ENCODE assay signal across 22 mouse cellular contexts in the genomic region with DNA sequence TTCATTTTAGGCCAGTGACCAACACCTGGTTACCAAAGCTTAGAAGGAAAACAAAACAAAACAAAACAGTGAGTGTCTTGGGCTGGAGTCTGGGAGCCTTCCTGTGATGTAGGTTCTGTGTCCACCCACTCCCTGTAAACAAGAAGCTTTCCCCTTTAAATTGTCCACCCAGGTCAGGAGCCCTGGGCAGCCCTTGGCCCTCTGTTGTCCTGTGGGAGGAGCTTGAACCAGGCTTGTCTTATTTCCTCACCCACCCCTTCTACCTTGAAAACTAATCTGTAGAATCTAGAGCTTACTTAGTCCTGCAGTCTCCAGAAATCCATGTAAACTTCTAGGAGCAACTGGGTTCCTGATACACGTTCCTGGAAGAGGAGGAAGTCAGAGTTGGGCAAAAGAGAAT. TPM values are rescaled to one million over a fixed set of nuclear protein-coding genes. Genes with fewer than 3 reads are reported as not detected.
DNase-seq lines count a peak whose midpoint lies in the region; ATAC-seq and TF ChIP-seq lines count a peak whose summit lies in the region.
"Had no signal": no experiment of that assay in that cellular context is flagged by ENCODE, and none has a peak within 500 bp of the region (broad histone marks: within the 10 kb centered on the region; RNA-seq: fewer than 3 reads in every experiment).

No protein-coding gene starts in this region.

- peaks cover 86% of the 10 kb centered on the region for H3K27me3 ChIP-seq in forebrain, embryonic 14.5 days (replicated peaks; ENCODE audit: control insufficient read depth, insufficient read depth, low read length)
- peaks cover 98% of the 10 kb centered on the region for H3K27me3 ChIP-seq in forebrain, embryonic 12.5 days
- H3K27me3 ChIP-seq in forebrain, postnatal 0 days (ENCODE audit: insufficient read depth, low read length), result peaks cover 31% of the 10 kb centered on the region

- peaks cover 32% of the 10 kb centered on the region for H3K4me1 ChIP-seq in forebrain, embryonic 14.5 days (ENCODE audit: control insufficient read depth, insufficient read depth, low read length)
- H3K4me1 ChIP-seq in forebrain, embryonic 12.5 days, result peaks cover 12% of the 10 kb centered on the region
- H3K4me1 ChIP-seq in forebrain, postnatal 0 days (ENCODE audit: insufficient read depth), result peaks cover 26% of the 10 kb centered on the region; the same call in 1 of the 2 replicates

- DNase-seq in cerebellum, adult 9-10 months, result peak; percentile 65
- DNase-seq in forebrain, embryonic 14.5 days (ENCODE audit: low spot score), result no peak
- DNase-seq in brain, adult 2 months (ENCODE audit: low read depth, low spot score), result peak; percentile 55
- DNase-seq in forebrain, postnatal 0 days, result no peak
- DNase-seq: adrenal gland, adult 2 months; adrenal gland, postnatal 25 days; gastrocnemius, postnatal 36 days; heart, adult 18-20 months; heart, postnatal 10 days; heart, postnatal 4 days; kidney, adult 8-10 months had no signal

- no peak for TF ChIP-seq CTCF in forebrain, postnatal 0 days (IDR thresholded peaks at IDR 0.05; ENCODE audit: low read depth)

- peak overlapping the region; percentile 95; the same call in 1 of the 2 replicates for H3K27ac ChIP-seq in forebrain, embryonic 14.5 days (ENCODE audit: low read depth, low read length)
- H3K27ac ChIP-seq in forebrain, embryonic 12.5 days, result no peak overlapping the region
- 0 out of 2 replicates have a peak overlapping the region, but pooled peaks have one; percentile 9 for H3K27ac ChIP-seq in forebrain, postnatal 0 days (ENCODE audit: low read depth, low read length)
- H3K27ac ChIP-seq: embryonic facial prominence, embryonic 12.5 days; heart, embryonic 10.5 days; hindbrain, embryonic 12.5 days had no signal

- no peak for ATAC-seq in cerebellum, adult (ENCODE audit: insufficient number of reproducible peaks, low FRiP score, low TSS enrichment)
- no peak for ATAC-seq in forebrain, embryonic 14.5 days
- ATAC-seq in forebrain, embryonic 12.5 days (ENCODE audit: low FRiP score), result no peak
- ATAC-seq in forebrain, postnatal 0 days, result no peak
- ATAC-seq: hindbrain, embryonic 16.5 days; inflammation-experienced regulatory T-cells, adult 6 months; intestine, postnatal 0 days had no signal

- H3K4me2 ChIP-seq in forebrain, embryonic 14.5 days (ENCODE audit: low read length), result no peak overlapping the region
- no peak overlapping the region for H3K4me2 ChIP-seq in forebrain, embryonic 12.5 days
- H3K4me2 ChIP-seq in forebrain, postnatal 0 days (ENCODE audit: low read depth), result 0 out of 2 replicates have a peak overlapping the region, but pooled peaks have one; percentile 49
- H3K4me2 ChIP-seq: embryonic facial prominence, embryonic 12.5 days; hindbrain, embryonic 12.5 days had no signal

- WGBS in forebrain, embryonic 14.5 days, result 0% methylated on average over 1 of the region's 1 CpGs
- WGBS in forebrain, embryonic 12.5 days, result 0% methylated on average over 1 of the region's 1 CpGs
- WGBS in forebrain, postnatal 0 days, result 0% methylated on average over 1 of the region's 1 CpGs

- H3K36me3 ChIP-seq in forebrain, embryonic 14.5 days (ENCODE audit: control insufficient read depth, insufficient read depth, low read length), result 0 out of 2 replicates have a peak, but pooled peaks cover 11% of the 10 kb centered on the region
- H3K36me3 ChIP-seq in forebrain, embryonic 12.5 days (replicated peaks), result no peaks in the 10 kb centered on the region
- 0 out of 2 replicates have a peak, but pooled peaks cover under 1% of the 10 kb centered on the region for H3K36me3 ChIP-seq in forebrain, postnatal 0 days (ENCODE audit: insufficient read depth)
- H3K36me3 ChIP-seq: embryonic facial prominence, embryonic 12.5 days; heart, embryonic 10.5 days; hindbrain, embryonic 12.5 days had no signal

- H3K4me3 ChIP-seq in forebrain, embryonic 14.5 days (ENCODE audit: low read depth, low read length), result no peak overlapping the region
- H3K4me3 ChIP-seq in forebrain, embryonic 12.5 days (replicated peaks), result no peak overlapping the region
- no peak overlapping the region for H3K4me3 ChIP-seq in forebrain, postnatal 0 days (ENCODE audit: low read depth, low read length)
- H3K4me3 ChIP-seq: embryonic facial prominence, embryonic 12.5 days; heart, embryonic 10.5 days; hindbrain, embryonic 12.5 days had no signal

- no peak overlapping the region for H3K9ac ChIP-seq in forebrain, embryonic 14.5 days (ENCODE audit: low read length)
- H3K9ac ChIP-seq in forebrain, embryonic 12.5 days, result no peak overlapping the region
- no peak overlapping the region for H3K9ac ChIP-seq in forebrain, postnatal 0 days
- H3K9ac ChIP-seq: embryonic facial prominence, embryonic 12.5 days; hindbrain, embryonic 12.5 days had no signal

- H3K9me3 ChIP-seq in forebrain, embryonic 14.5 days (replicated peaks; ENCODE audit: control insufficient read depth, low read length), result no peaks in the 10 kb centered on the region
- H3K9me3 ChIP-seq in forebrain, embryonic 12.5 days, result no peaks in the 10 kb centered on the region
- no peaks in the 10 kb centered on the region for H3K9me3 ChIP-seq in forebrain, postnatal 0 days (ENCODE audit: low read length)
- H3K9me3 ChIP-seq: embryonic facial prominence, embryonic 12.5 days; heart, embryonic 10.5 days; hindbrain, embryonic 12.5 days had no signal

RNA-seq across cellular contexts. Expression of a gene that starts 7.3 kb away (rescaled TPM):
- polyA plus RNA-seq in forebrain, embryonic 14.5 days (2014; fragmentation: Nextera tagmentation; extraction: Ambion mirVana), result 64.1 and 90.9 TPM in 2 replicates
- 19.9 and 20.5 TPM in 2 replicates for polyA plus RNA-seq in forebrain, embryonic 12.5 days (2016; fragmentation: Nextera tagmentation; extraction: Ambion mirVana)
- total RNA-seq in forebrain, postnatal 0 days (2014; rRNA removed), result 133 and 140 TPM in 2 replicates
- polyA plus RNA-seq in forebrain, postnatal 0 days (2015; fragmentation: Nextera tagmentation; extraction: Ambion mirVana), result 74.9 and 77.3 TPM in 2 replicates
- total RNA-seq: adrenal gland, adult 2 months; adrenal gland, postnatal 25 days; ES-E14; gastrocnemius, adult 8-10 months; gastrocnemius, postnatal 36 days; heart, adult 18-20 months; heart, postnatal 10 days; heart, postnatal 4 days had no signal
- polyA plus RNA-seq: adrenal gland, adult 2 months; heart, embryonic 10.5 days; heart, embryonic 14.5 days; inflammation-experienced regulatory T-cells, adult 6 months; intestine, postnatal 0 days had no signal

RNA-seq across cellular contexts. Expression of a gene that starts 26.0 kb away (rescaled TPM):
- polyA plus RNA-seq in forebrain, embryonic 14.5 days (2014; fragmentation: Nextera tagmentation; extraction: Ambion mirVana), result 33.1 and 42.2 TPM in 2 replicates
- polyA plus RNA-seq in forebrain, embryonic 12.5 days (2016; fragmentation: Nextera tagmentation; extraction: Ambion mirVana), result 3.0 and 3.1 TPM in 2 replicates
- total RNA-seq in forebrain, postnatal 0 days (2014; rRNA removed), result 19.4 and 32.5 TPM in 2 replicates
- polyA plus RNA-seq in forebrain, postnatal 0 days (2015; fragmentation: Nextera tagmentation; extraction: Ambion mirVana), result 91.4 and 121 TPM in 2 replicates
- total RNA-seq: gastrocnemius, postnatal 36 days had no signal
- polyA plus RNA-seq: inflammation-experienced regulatory T-cells, adult 6 months had no signal

RNA-seq across cellular contexts. Expression of a gene that starts 36.0 kb away (rescaled TPM):
- polyA plus RNA-seq in forebrain, embryonic 14.5 days (2014; fragmentation: Nextera tagmentation; extraction: Ambion mirVana), result 43.8 and 46.6 TPM in 2 replicates
- 42.0 and 42.5 TPM in 2 replicates for polyA plus RNA-seq in forebrain, embryonic 12.5 days (2016; fragmentation: Nextera tagmentation; extraction: Ambion mirVana)
- total RNA-seq in forebrain, postnatal 0 days (2014; rRNA removed), result 36.2 and 39.4 TPM in 2 replicates
- polyA plus RNA-seq in forebrain, postnatal 0 days (2015; fragmentation: Nextera tagmentation; extraction: Ambion mirVana), result 31.6 and 32.2 TPM in 2 replicates

Comparison
In these comparisons a context has a peak if more than half of its experiments do, and no peak if none do; other contexts are left out.
1. DNase-seq: peak in cerebellum, adult 9-10 months (single experiment) and brain, adult 2 months (single experiment); none in forebrain, embryonic 14.5 days (single experiment) and forebrain, postnatal 0 days (single experiment).